In the genomic region with DNA sequence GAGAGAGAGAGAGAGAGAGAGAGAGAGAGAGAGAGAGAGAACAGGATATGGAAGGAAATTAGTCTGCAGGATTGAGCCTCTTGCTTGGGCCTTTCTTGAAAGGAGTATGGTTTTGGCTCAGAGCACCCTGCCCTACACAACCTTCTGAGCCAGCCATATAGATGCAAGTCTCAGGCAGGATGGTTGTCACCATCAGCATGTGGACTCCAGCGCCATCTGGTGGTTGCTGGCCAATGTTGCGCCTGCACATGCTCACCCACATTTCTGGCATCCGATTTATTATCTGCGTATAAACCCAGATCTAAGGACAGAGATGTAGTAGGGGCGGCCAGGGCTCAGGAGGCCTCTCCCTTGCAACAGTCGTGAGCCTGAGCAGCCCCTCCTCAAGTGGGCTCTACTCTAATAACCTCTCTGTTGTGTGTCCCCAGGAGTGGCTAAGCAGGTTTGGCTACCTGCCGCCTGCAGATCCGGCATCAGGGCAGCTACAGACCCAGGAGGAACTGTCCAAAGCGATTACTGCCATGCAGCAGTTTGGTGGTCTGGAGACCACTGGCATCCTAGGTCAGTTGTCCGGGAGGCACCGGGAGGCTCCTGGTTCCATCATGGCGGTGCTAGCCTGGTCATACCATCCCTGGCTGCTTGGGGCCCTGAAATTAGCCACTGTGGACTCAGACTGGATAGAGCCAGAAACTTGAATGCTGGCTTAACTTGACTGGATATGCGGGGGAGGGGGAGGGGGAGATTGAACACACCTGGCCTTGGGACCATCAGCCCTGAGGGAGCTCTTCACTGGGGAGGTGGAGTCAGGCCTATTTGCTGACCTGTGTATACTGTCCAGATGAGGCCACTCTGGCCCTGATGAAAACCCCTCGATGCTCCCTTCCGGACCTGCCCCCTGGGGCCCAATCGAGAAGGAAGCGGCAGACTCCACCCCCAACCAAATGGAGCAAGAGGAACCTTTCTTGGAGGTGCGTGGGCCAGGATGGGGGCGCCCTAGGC, we compare ENCODE assay signal across 9 mouse cellular contexts. TPM values are rescaled to one million over a fixed set of nuclear protein-coding genes. Genes with fewer than 3 reads are reported as not detected.
A peak's percentile ranks its signal among the peaks of the same experiment; 100 is the strongest.
DNase-seq lines count a peak whose midpoint lies in the region; ATAC-seq and TF ChIP-seq lines count a peak whose summit lies in the region.
"Had no signal": no experiment of that assay in that cellular context is flagged by ENCODE, and none has a peak within 500 bp of the region (broad histone marks: within the 10 kb centered on the region; RNA-seq: fewer than 3 reads in every experiment).

No protein-coding gene starts in this region.

- no peaks in the 10 kb centered on the region for H3K4me1 ChIP-seq in MEL (ENCODE audit: control insufficient read depth in 1 of 2, insufficient read depth in 2 of 2, low read length in 2 of 2)
- H3K4me1 ChIP-seq in forebrain, embryonic 15.5 days: peaks cover 22% of the 10 kb centered on the region
- H3K4me1 ChIP-seq: heart, embryonic 15.5 days had no signal

- no peak overlapping the region for H3K4me2 ChIP-seq in forebrain, embryonic 15.5 days (replicated peaks)
- H3K4me2 ChIP-seq: heart, embryonic 15.5 days had no signal

- no peaks in the 10 kb centered on the region for H3K36me3 ChIP-seq in MEL (ENCODE audit: control insufficient read depth in 1 of 2, insufficient read depth in 2 of 2, low read length in 2 of 2)
- peaks cover 27% of the 10 kb centered on the region for H3K36me3 ChIP-seq in forebrain, embryonic 15.5 days
- H3K36me3 ChIP-seq: heart, embryonic 15.5 days had no signal

- peak; percentile 98 for TF ChIP-seq CTCF in MEL (IDR thresholded peaks at IDR 0.05 in 2 of 3, conservative IDR thresholded peaks at IDR 0.05 in 1 of 3; ENCODE audit: control insufficient read depth in 1 of 3, insufficient read depth in 1 of 3, low read depth in 2 of 3, low read length in 3 of 3, poor library complexity in 1 of 3, severe bottlenecking in 1 of 3)

- H3K4me3 ChIP-seq in MEL (ENCODE audit: control insufficient read depth in 1 of 2, insufficient read depth in 1 of 2, low read depth in 2 of 2, low read length in 2 of 2): no peak overlapping the region
- H3K4me3 ChIP-seq in forebrain, embryonic 15.5 days: no peak overlapping the region
- H3K4me3 ChIP-seq: heart, embryonic 15.5 days had no signal

- H3K27me3 ChIP-seq in MEL (ENCODE audit: control insufficient read depth in 1 of 2, insufficient read depth in 2 of 2, low read length in 2 of 2): no peaks in the 10 kb centered on the region
- no peaks in the 10 kb centered on the region for H3K27me3 ChIP-seq in forebrain, embryonic 15.5 days

- H3K79me2 ChIP-seq in MEL (ENCODE audit: control insufficient read depth, insufficient read depth, low read length, poor library complexity): no peaks in the 10 kb centered on the region

- H3K9me3 ChIP-seq in MEL (replicated peaks; ENCODE audit: insufficient read depth, low read length): no peaks in the 10 kb centered on the region
- H3K9me3 ChIP-seq in forebrain, embryonic 15.5 days: no peaks in the 10 kb centered on the region

- no peak overlapping the region for H3K27ac ChIP-seq in MEL (ENCODE audit: control insufficient read depth, low read depth, low read length)
- no peak overlapping the region for H3K27ac ChIP-seq in forebrain, embryonic 15.5 days (replicated peaks)
- H3K27ac ChIP-seq: heart, embryonic 15.5 days had no signal

- DNase-seq in MEL (ENCODE audit: low read depth, low spot score): peak; percentile 86
- DNase-seq in hindlimb bud, embryonic 11.5 days (ENCODE audit: extremely low spot score, low read depth, low spot score): peak; percentile 64
- DNase-seq in left cerebral cortex, adult 11 months (ENCODE audit: low spot score): peak; percentile 77
- DNase-seq in right cerebral cortex, postnatal 14 days: peak; percentile 93
- DNase-seq in urinary bladder, postnatal 14 days (ENCODE audit: low spot score): peak; percentile 88

- TF ChIP-seq RAD21 in MEL (IDR thresholded peaks at IDR 0.05; ENCODE audit: low read depth, low read length): peak; percentile 95

- H3K9ac ChIP-seq in MEL (ENCODE audit: control insufficient read depth, low read depth, low read length, poor library complexity, severe bottlenecking): no peak overlapping the region
- H3K9ac ChIP-seq in forebrain, embryonic 15.5 days (replicated peaks): no peak overlapping the region
- H3K9ac ChIP-seq: heart, embryonic 15.5 days had no signal

- TF ChIP-seq POLR2A in MEL (IDR thresholded peaks at IDR 0.05; ENCODE audit: control insufficient read depth in 1 of 2, insufficient read depth in 1 of 2, low read depth in 1 of 2, low read length in 2 of 2, poor library complexity in 1 of 2): no peak

- TF ChIP-seq EP300 in MEL (IDR thresholded peaks at IDR 0.05; ENCODE audit: low read depth in 1 of 2, low read length in 2 of 2): no peak

- ATAC-seq in cerebellum, adult (ENCODE audit: insufficient number of reproducible peaks, low FRiP score, low TSS enrichment): peak; percentile 73; the same call in 1 of the 2 replicates
- peak; percentile 65 for ATAC-seq in forebrain, embryonic 15.5 days (replicated peaks)
- peak; percentile 97 for ATAC-seq in megakaryocyte progenitor cell, adult 5-6 weeks (replicated peaks; ENCODE audit: poor library complexity)

- WGBS in forebrain, embryonic 15.5 days: 50% methylated on average over 19 of the region's 19 CpGs

TF ChIP-seq in MEL, 35 proteins besides CTCF, POLR2A, EP300 and RAD21:
- TF ChIP-seq SMC3 (IDR thresholded peaks at IDR 0.05; ENCODE audit: low read depth, low read length) (peak; percentile 98), USF2 (IDR thresholded peaks at IDR 0.05; ENCODE audit: borderline replicate concordance in 1 of 2, insufficient read depth in 1 of 2, low read depth in 1 of 2, low read length in 2 of 2) (no peak), ZC3H11A (IDR thresholded peaks at IDR 0.05; ENCODE audit: low read depth, low read length) (peak; percentile 95), MYC (IDR thresholded peaks at IDR 0.05; ENCODE audit: low read depth, low read length) (peak; percentile 86), JUND (IDR thresholded peaks at IDR 0.05; ENCODE audit: low read depth, low read length) (no peak), NRF1 (IDR thresholded peaks at IDR 0.05; ENCODE audit: insufficient read depth, low read depth, low read length, poor library complexity, severe bottlenecking) (peak; percentile 54), SIN3A (IDR thresholded peaks at IDR 0.05; ENCODE audit: low read length) (no peak), MAX (IDR thresholded peaks at IDR 0.05; ENCODE audit: low read length) (peak; percentile 68)

RNA-seq across cellular contexts. Expression of gene Mmp17, which starts 10.4 kb away (rescaled TPM):
- 0.92 and 1.1 TPM in 2 replicates for total RNA-seq in MEL (2012; rRNA removed)
- polyA plus RNA-seq in MEL (2012; ENCODE audit: insufficient read depth in 1 of 2, insufficient read length in 2 of 2, low read depth in 1 of 2, low replicate concordance in 2 of 2, missing spikeins in 1 of 2): 1 to 10 TPM in 1 of 2 experiments, not detected in 1; 1.6 TPM
- polyA plus RNA-seq in forebrain, embryonic 15.5 days (2015; fragmentation: Nextera tagmentation; extraction: Ambion mirVana): 17.9 and 20.2 TPM in 2 replicates
- total RNA-seq in megakaryocyte progenitor cell, adult 5-6 weeks (2015): 0.10 TPM in 1 of 2 replicates, not detected in the other
- not detected in 2 replicates for total RNA-seq in megakaryocyte progenitor cell, adult 5-6 weeks (2017)
